Mouse (Mus musculus): ENCODE measurements around the gene Trip11.

- TF ChIP-seq CTCF (IDR thresholded peaks at IDR 0.05; ENCODE audit: low read depth) (no peak), EP300 (IDR thresholded peaks at IDR 0.05; ENCODE audit: low read depth) (no peak)
Observed at GRCm38 (mm10) chr12:101831221-101831620, 81.8 kb downstream of the Trip11 start.

Data from liver, embryonic 14.5 days (tissue).